Mouse (Mus musculus): ENCODE results near the gene BC030500. TPM values are rescaled to one million over a fixed set of nuclear protein-coding genes. Genes with fewer than 3 reads are reported as not detected.

Gene BC030500
- polyA plus RNA-seq, 1 experiment from 2014 or later: 0.23 TPM

DNA sequence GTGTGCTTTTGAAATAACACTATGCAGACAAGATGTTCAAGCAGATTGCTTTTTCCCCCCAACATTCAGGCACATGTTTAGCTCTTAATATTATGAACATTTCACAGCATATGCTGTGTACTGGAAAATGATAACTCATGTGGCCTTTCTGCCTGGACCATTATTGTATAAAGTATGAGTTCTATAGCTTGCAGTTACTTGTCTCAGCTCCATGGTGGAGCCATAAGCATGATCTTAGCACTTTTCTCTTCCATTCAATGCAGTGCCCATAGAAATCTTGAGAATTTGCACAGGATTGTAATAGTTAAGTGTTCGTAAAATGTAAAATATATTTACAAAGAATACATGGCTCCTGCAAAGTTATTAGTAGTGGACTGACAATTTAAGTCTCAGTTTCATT lies 19.5 kb downstream of the BC030500 start:
- Histone ChIP-seq H3K4me2 (ENCODE audit: low read depth, low read length) (no peak overlapping the region), H3K9me3 (replicated peaks; ENCODE audit: control insufficient read depth, low read length) (no peaks in the 10 kb centered on the region), H3K27me3 (ENCODE audit: control insufficient read depth, insufficient read depth, low read length) (no peaks in the 10 kb centered on the region), H3K27ac (ENCODE audit: low read length) (no peak overlapping the region), H3K4me3 (replicated peaks; ENCODE audit: low read length) (no peak overlapping the region), H3K36me3 (ENCODE audit: control insufficient read depth, insufficient read depth, low read length) (no peaks in the 10 kb centered on the region), H3K9ac (ENCODE audit: low read length) (no peak overlapping the region), H3K4me1 (ENCODE audit: control insufficient read depth, insufficient read depth, low read length) (no peaks in the 10 kb centered on the region)
- ATAC-seq (ENCODE audit: insufficient read depth, low FRiP score): no peak
- WGBS: 64% methylated on average over 1 of the region's 1 CpGs

DNA sequence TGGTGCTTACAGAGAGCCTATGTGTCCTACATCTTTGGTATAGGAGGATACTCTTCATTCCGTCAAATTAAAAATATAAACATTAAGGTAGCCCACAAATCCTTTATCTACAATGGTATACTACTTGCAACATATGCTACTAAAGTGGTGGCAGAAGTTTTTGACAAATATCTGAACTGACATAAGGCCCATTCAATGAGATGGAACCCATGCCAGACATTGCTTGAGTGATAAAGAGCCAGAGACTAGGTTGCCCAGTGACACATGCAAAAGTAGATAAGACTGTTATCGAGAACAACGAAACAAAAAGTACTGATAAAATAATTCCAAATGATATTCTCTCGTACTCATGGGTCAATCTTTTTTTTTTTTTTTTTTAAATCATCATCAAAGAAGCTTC lies 32.2 kb downstream of the BC030500 start:
- no peaks in the 10 kb centered on the region for H3K27me3 ChIP-seq (ENCODE audit: control insufficient read depth, insufficient read depth, low read length)
- H3K9ac ChIP-seq (ENCODE audit: low read length): no peak overlapping the region
- ATAC-seq (ENCODE audit: insufficient read depth, low FRiP score): no peak
- no peaks in the 10 kb centered on the region for H3K36me3 ChIP-seq (ENCODE audit: control insufficient read depth, insufficient read depth, low read length)
- H3K4me2 ChIP-seq (ENCODE audit: low read depth, low read length): no peak overlapping the region
- H3K9me3 ChIP-seq (replicated peaks; ENCODE audit: control insufficient read depth, low read length): no peaks in the 10 kb centered on the region
- 91% methylated on average over 4 of the region's 4 CpGs for WGBS
- no peak overlapping the region for H3K27ac ChIP-seq (ENCODE audit: low read length)
- no peak overlapping the region for H3K4me3 ChIP-seq (replicated peaks; ENCODE audit: low read length)
- no peaks in the 10 kb centered on the region for H3K4me1 ChIP-seq (ENCODE audit: control insufficient read depth, insufficient read depth, low read length)

DNA sequence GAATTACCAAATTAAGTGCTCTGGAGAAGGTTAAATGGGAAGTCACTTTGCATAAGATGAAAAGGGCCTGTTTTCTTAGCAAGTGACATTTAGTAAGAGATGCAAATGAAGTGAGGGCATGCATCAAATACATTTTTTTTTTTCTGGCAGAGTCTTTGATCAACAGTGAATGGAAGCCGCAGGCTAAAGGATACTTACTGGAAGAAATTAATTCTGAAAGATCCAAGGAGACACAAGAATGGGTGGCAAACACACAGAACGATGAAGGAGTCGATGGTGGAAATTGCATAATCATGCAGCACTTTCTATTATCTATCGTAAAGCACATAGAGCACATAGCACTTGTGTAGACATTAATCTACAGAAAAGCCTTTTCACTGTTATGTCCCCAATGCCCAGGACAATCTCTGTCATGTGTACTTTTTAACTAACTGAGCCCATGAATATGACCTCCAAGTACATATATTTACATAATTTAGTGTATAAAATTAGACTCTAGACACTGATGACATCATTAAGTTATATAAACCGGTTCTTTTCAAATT lies 45.7 kb downstream of the BC030500 start:
- no peak overlapping the region for H3K27ac ChIP-seq (ENCODE audit: low read length)
- H3K4me1 ChIP-seq (ENCODE audit: control insufficient read depth, insufficient read depth, low read length): no peaks in the 10 kb centered on the region
- H3K4me3 ChIP-seq (replicated peaks; ENCODE audit: low read length): no peak overlapping the region
- WGBS: 87% methylated on average over 5 of the region's 5 CpGs
- H3K9me3 ChIP-seq (replicated peaks; ENCODE audit: control insufficient read depth, low read length): no peaks in the 10 kb centered on the region
- H3K36me3 ChIP-seq (ENCODE audit: control insufficient read depth, insufficient read depth, low read length): no peaks in the 10 kb centered on the region
- H3K4me2 ChIP-seq (ENCODE audit: low read depth, low read length): no peak overlapping the region
- no peaks in the 10 kb centered on the region for H3K27me3 ChIP-seq (ENCODE audit: control insufficient read depth, insufficient read depth, low read length)
- ATAC-seq (ENCODE audit: insufficient read depth, low FRiP score): no peak
- no peak overlapping the region for H3K9ac ChIP-seq (ENCODE audit: low read length)

Other genes starting within 250 kb of the BC030500 start
- gene Galntl6, start 885 bp downstream of the BC030500 start, polyA plus RNA-seq (2015; fragmentation: Nextera tagmentation; extraction: Ambion mirVana): 1.7 and 2.6 TPM in 2 replicates

Data from stomach, embryonic 16.5 days (tissue).